Mouse (Mus musculus) lung, adult 2 months (tissue): ENCODE results near the gene Chrna10. TPM values are rescaled to one million over a fixed set of nuclear protein-coding genes. Genes with fewer than 3 reads are reported as not detected.

Experiments
- DNase-seq: peaks from one replicate; pipeline ENCODE4 v3.0.0; 2022
- H3K4me1 ChIP-seq: fragments of 200-500 bp; 2 replicates; pipeline ENCODE4 v1.6.1; 2011; ENCODE audit warnings: low read length; ENCODE audit not compliant: control insufficient read depth, insufficient read depth
- H3K4me3 ChIP-seq: fragments of 200-500 bp; replicated peaks from 2 replicates; pipeline ENCODE3; 2011; ENCODE audit warnings: low read depth, mild to moderate bottlenecking, control low read depth, low read length; ENCODE audit errors: extremely low read depth
- CTCF ChIP-seq: fragments of 200-500 bp; IDR thresholded peaks from 2 replicates; pipeline ENCODE4 v1.5.1; 2011; ENCODE audit warnings: mild to moderate bottlenecking, low read length, control low read depth; ENCODE audit not compliant: insufficient read depth
- POLR2A ChIP-seq: fragments of 200-500 bp; IDR thresholded peaks from 2 replicates; pipeline ENCODE4 v1.6.1; 2011; ENCODE audit warnings: low read depth, mild to moderate bottlenecking, control low read depth, low read length, borderline replicate concordance; ENCODE audit errors: extremely low read depth
- WGBS: fragments of 180-500 bp; shearing (Covaris S2); methylation state at CpG from one replicate; pipeline ENCODE4 v1.1.7; 2018; 5-methylcytosine and 5-hydroxymethylcytosine counted together
- polyA plus RNA-seq: library from polyadenylated mRNA; depleted of rRNA; stranded (reverse); fragments of >200 nt; gene quantifications from 2 replicates; pipeline ENCODE4 v1.2.3, GENCODE M21; 2012; rRNA removed

The Chrna10 gene
- 1.6 and 1.9 TPM in 2 replicates for polyA plus RNA-seq

GRCm38 (mm10) chr7:102116579-102117331, at the start of gene Chrna10:
Gene Chrna10 (minus strand): TSS chr7:102116828.
- 39% methylated on average over 7 of the region's 7 CpGs for WGBS
- H3K4me3 ChIP-seq, result no peak within 1 kb of the TSS
- no peaks in the 10 kb centered on the region for H3K4me1 ChIP-seq
- TF ChIP-seq POLR2A (no peak), CTCF (no peak)
- DNase-seq, result no peak

DNA sequence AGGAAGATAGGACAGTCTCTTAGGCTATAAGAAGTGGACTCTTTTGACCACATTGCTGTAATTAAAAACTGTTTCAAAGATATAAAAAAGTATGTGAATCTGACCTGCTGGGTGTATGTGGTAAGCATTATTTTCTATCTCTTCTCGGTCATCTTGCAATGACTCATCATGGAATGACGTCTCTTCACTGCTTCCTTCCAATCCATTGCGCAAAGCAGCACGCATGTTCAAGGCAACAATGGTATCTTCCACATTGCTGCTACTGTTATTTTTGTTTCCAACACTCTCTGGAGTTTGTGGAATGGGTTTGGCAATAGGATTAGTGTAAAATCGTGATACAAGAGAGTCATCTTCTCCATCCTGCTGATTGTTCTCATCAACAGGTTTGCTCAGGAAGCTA, 37.1 kb upstream of the Chrna10 start:
- WGBS, result 78% methylated on average over 5 of the region's 5 CpGs
- DNase-seq, result no peak
- TF ChIP-seq CTCF, result no peak
- no peak for TF ChIP-seq POLR2A
- Histone ChIP-seq H3K4me3 (no peak overlapping the region), H3K4me1 (no peaks in the 10 kb centered on the region)

GRCm38 (mm10) chr7:102137898-102138297, 21.3 kb upstream of the Chrna10 start:
- no peaks in the 10 kb centered on the region for H3K4me1 ChIP-seq
- WGBS, result 93% methylated on average over 5 of the region's 5 CpGs
- DNase-seq, result no peak
- TF ChIP-seq POLR2A, result no peak
- no peak for TF ChIP-seq CTCF
- no peak overlapping the region for H3K4me3 ChIP-seq

GRCm38 (mm10) chr7:102137464-102137863, 20.8 kb upstream of the Chrna10 start:
- DNase-seq, result no peak
- no peak overlapping the region for H3K4me3 ChIP-seq
- H3K4me1 ChIP-seq, result no peaks in the 10 kb centered on the region
- no peak for TF ChIP-seq POLR2A
- TF ChIP-seq CTCF, result peak; percentile 42; the same call in 1 of the 2 replicates
- 93% methylated on average over 1 of the region's 1 CpGs for WGBS

GRCm38 (mm10) chr7:102132395-102132794, 15.8 kb upstream of the Chrna10 start:
- TF ChIP-seq POLR2A, result no peak
- no peaks in the 10 kb centered on the region for H3K4me1 ChIP-seq
- DNase-seq, result no peak
- 50% methylated on average over 4 of the region's 4 CpGs for WGBS
- no peak overlapping the region for H3K4me3 ChIP-seq

- no peak overlapping the region for H3K4me3 ChIP-seq
- DNase-seq, result no peak
- H3K4me1 ChIP-seq, result no peaks in the 10 kb centered on the region
- TF ChIP-seq POLR2A, result no peak
- no peak for TF ChIP-seq CTCF
- 91% methylated on average over 10 of the region's 10 CpGs for WGBS
Measured at GRCm38 (mm10) chr7:102120326-102120725, 3.7 kb upstream of the Chrna10 start.

- 62% methylated on average over 6 of the region's 6 CpGs for WGBS
- TF ChIP-seq CTCF (no peak), POLR2A (no peak)
- no peak for DNase-seq
- no peak overlapping the region for H3K4me3 ChIP-seq
- H3K4me1 ChIP-seq, result no peaks in the 10 kb centered on the region
Measured at GRCm38 (mm10) chr7:102117382-102117781, 754 bp upstream of the Chrna10 start.

- 77% methylated on average over 45 of the region's 45 CpGs for WGBS
- TF ChIP-seq POLR2A, result no peak
- TF ChIP-seq CTCF, result no peak
- DNase-seq, result no peak
- no peak overlapping the region for H3K4me3 ChIP-seq
- no peaks in the 10 kb centered on the region for H3K4me1 ChIP-seq
Measured at GRCm38 (mm10) chr7:102113151-102113729, 3.4 kb downstream of the Chrna10 start.

GRCm38 (mm10) chr7:102109746-102110145, 6.9 kb downstream of the Chrna10 start:
- DNase-seq, result no peak
- H3K4me1 ChIP-seq, result no peaks in the 10 kb centered on the region
- TF ChIP-seq POLR2A, result no peak
- no peak for TF ChIP-seq CTCF
- 80% methylated on average over 4 of the region's 4 CpGs for WGBS
- H3K4me3 ChIP-seq, result no peak overlapping the region

GRCm38 (mm10) chr7:102109171-102109570, 7.5 kb downstream of the Chrna10 start, which contains the start of gene Art5:
Gene Art5 (minus strand): TSS chr7:102109489.
- WGBS, result 75% methylated on average over 7 of the region's 7 CpGs
- no peak for TF ChIP-seq POLR2A
- TF ChIP-seq CTCF, result no peak
- Histone ChIP-seq H3K4me3 (no peak within 1 kb of the TSS), H3K4me1 (no peaks in the 10 kb centered on the region)
- DNase-seq, result no peak
